In the genomic region with DNA sequence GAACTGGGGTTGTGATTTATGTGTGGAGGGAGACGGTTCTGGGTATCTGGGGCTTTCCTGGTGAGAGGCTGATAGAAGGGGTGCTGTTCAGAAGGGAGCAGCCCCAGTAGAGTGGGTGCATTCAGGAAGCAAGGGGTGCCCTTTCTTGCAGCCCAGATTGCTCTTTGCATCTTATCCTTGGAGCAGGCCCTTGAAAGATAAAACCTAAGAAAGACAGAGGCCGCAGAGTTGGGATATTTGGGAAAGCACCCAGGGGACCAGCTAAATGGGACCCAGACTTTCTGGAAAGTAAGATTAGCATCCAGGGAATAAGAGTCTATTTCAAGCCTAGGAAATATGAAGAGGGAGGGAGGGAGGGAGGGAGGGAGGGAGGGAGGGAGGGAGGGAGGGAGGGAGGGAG, we compare ENCODE assay signal across 8 mouse cellular contexts.
"Had no signal": no experiment of that assay in that cellular context is flagged by ENCODE, and none has a peak within 500 bp of the region (broad histone marks: within the 10 kb centered on the region; RNA-seq: fewer than 3 reads in every experiment).

No protein-coding gene starts in this region.

- DNase-seq: liver, postnatal 0 days; lung, adult 2 months; lung, postnatal 14 days; lung, postnatal 36 days; right cerebral cortex, postnatal 14 days; thymus, adult 2 months; thymus, postnatal 25 days; thymus, postnatal 4 days had no signal
